Mouse (Mus musculus): ENCODE data around the gene Arid1b. TPM values are rescaled to one million over a fixed set of nuclear protein-coding genes. Genes with fewer than 3 reads are reported as not detected.

Gene Arid1b
- total RNA-seq, 1 experiment: 9.2 TPM

DNA sequence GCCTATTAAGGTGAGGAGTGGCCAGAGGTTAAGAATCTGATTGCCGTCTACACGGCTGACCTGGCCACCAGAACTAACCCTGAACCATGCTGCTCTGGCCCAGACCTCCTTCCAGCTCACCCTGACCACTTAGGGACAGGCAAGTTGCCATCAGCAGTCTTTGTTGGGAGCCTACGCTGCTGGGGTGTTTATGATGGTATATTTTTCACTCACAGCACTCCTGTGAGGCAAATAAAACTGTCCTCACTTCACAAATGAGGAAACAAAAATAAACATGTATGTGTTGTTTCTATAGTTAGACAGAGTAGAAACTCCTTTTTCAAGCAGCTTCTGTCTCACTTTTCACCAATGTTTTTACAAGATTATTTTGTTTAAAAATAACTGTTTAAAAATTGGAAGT is 280.3 kb downstream of the Arid1b start:
- H3K36me3 ChIP-seq (ENCODE audit: control insufficient read depth, insufficient read depth, low read length, poor library complexity, severe bottlenecking): no peaks in the 10 kb centered on the region
- peaks cover 8 to 16% of the 10 kb centered on the region in 2 experiments; a peak in 3 of 4 replicates for H3K4me1 ChIP-seq (ENCODE audit: control insufficient read depth in 2 of 2, insufficient read depth in 2 of 2, low read length in 2 of 2, poor library complexity in 1 of 2)
- TF ChIP-seq CHD2 (IDR thresholded peaks at IDR 0.05; ENCODE audit: low read depth, low read length) (no peak), MAFK (IDR thresholded peaks at IDR 0.05; ENCODE audit: insufficient read depth, low read depth, low read length) (no peak), ZNF384 (IDR thresholded peaks at IDR 0.05; ENCODE audit: low read depth, low read length) (no peak), HCFC1 (IDR thresholded peaks at IDR 0.05; ENCODE audit: borderline replicate concordance, insufficient read depth, low read length) (no peak), ZC3H11A (IDR thresholded peaks at IDR 0.05; ENCODE audit: borderline replicate concordance, low read depth, low read length) (no peak)
- no peak overlapping the region for H3K9ac ChIP-seq (ENCODE audit: insufficient read depth, low read depth, low read length, poor library complexity, severe bottlenecking)
- no peak for DNase-seq (ENCODE audit: low read depth, low spot score)
- no peak overlapping the region for H3K4me3 ChIP-seq (ENCODE audit: insufficient read depth in 1 of 2, low read depth in 1 of 2, low read length in 2 of 2, poor library complexity in 1 of 2, severe bottlenecking in 1 of 2)
- H3K27ac ChIP-seq (ENCODE audit: insufficient read depth, low read depth, low read length, poor library complexity, severe bottlenecking): no peak overlapping the region
- no peaks in the 10 kb centered on the region for H3K9me3 ChIP-seq (ENCODE audit: control insufficient read depth, insufficient read depth, low read depth, low read length)
- in situ Hi-C loops (cut with MboI; ENCODE audit: low sequenced_read_pairs in 2 of 2, unreplicated experiment in 2 of 2): no loop called here

- in situ Hi-C loops (cut with MboI; ENCODE audit: low sequenced_read_pairs in 2 of 2, unreplicated experiment in 2 of 2): no loop called here
- Histone ChIP-seq H3K9me3 (ENCODE audit: control insufficient read depth, insufficient read depth, low read depth, low read length) (no peaks in the 10 kb centered on the region), H3K36me3 (ENCODE audit: control insufficient read depth, insufficient read depth, low read length, poor library complexity, severe bottlenecking) (no peaks in the 10 kb centered on the region), H3K4me3 (ENCODE audit: insufficient read depth in 1 of 2, low read depth in 1 of 2, low read length in 2 of 2, poor library complexity in 1 of 2, severe bottlenecking in 1 of 2) (no peak overlapping the region), H3K4me1 (ENCODE audit: control insufficient read depth in 2 of 2, insufficient read depth in 2 of 2, low read length in 2 of 2, poor library complexity in 1 of 2) (peaks cover 7 to 11% of the 10 kb centered on the region in 2 experiments; a peak in 3 of 4 replicates), H3K9ac (ENCODE audit: insufficient read depth, low read depth, low read length, poor library complexity, severe bottlenecking) (no peak overlapping the region), H3K27ac (ENCODE audit: insufficient read depth, low read depth, low read length, poor library complexity, severe bottlenecking) (no peak overlapping the region)
- no peak for TF ChIP-seq ZC3H11A (IDR thresholded peaks at IDR 0.05; ENCODE audit: borderline replicate concordance, low read depth, low read length)
- no peak for TF ChIP-seq HCFC1 (IDR thresholded peaks at IDR 0.05; ENCODE audit: borderline replicate concordance, insufficient read depth, low read length)
- TF ChIP-seq CHD2 (IDR thresholded peaks at IDR 0.05; ENCODE audit: low read depth, low read length): no peak
- TF ChIP-seq ZNF384 (IDR thresholded peaks at IDR 0.05; ENCODE audit: low read depth, low read length): no peak
- TF ChIP-seq MAFK (IDR thresholded peaks at IDR 0.05; ENCODE audit: insufficient read depth, low read depth, low read length): no peak
- no peak for DNase-seq (ENCODE audit: low read depth, low spot score)
Measured at GRCm38 (mm10) chr17:5275749-5276148, 281.6 kb downstream of the Arid1b start.

DNA sequence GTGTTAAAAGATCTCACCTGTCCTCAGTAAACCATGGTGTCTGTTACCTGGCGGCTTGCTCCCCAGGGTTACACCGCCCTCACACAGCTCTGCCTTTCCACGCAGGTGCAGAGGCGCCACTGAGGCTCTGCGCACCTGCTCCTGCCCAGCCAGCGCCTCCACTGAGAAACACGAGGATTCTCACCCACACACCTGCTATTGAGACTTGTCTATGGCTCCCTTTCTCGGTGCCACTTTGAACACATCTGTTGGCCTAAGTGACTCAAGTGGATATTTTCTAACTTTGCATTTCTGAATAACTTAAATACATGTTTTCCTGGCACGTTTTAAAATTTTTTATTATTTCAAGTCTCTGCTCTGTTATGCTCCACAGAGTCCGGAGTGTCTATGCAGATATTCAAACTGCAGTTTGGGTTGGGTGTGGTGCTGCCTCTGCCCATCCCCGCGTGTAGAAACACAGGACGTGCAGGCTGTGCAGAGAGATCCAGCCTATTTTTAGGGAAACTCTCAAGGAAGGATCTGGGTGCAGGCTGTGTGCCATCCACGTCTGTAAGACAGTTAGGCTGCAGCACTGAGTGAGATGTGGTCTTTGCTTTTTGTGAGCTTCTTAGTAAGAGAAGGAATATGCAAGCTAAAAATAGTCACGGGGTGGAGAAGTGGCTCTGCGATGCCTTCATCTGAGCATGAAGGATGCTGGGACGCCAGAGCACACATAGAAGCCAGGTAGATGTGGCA is 283.2 kb downstream of the Arid1b start:
- no peak for DNase-seq (ENCODE audit: low read depth, low spot score)
- no peak for TF ChIP-seq CHD2 (IDR thresholded peaks at IDR 0.05; ENCODE audit: low read depth, low read length)
- no peak for TF ChIP-seq ZNF384 (IDR thresholded peaks at IDR 0.05; ENCODE audit: low read depth, low read length)
- TF ChIP-seq ZC3H11A (IDR thresholded peaks at IDR 0.05; ENCODE audit: borderline replicate concordance, low read depth, low read length): no peak
- in situ Hi-C loops (cut with MboI; ENCODE audit: low sequenced_read_pairs in 2 of 2, unreplicated experiment in 2 of 2): no loop called here
- Histone ChIP-seq H3K36me3 (ENCODE audit: control insufficient read depth, insufficient read depth, low read length, poor library complexity, severe bottlenecking) (no peaks in the 10 kb centered on the region), H3K4me1 (ENCODE audit: control insufficient read depth in 2 of 2, insufficient read depth in 2 of 2, low read length in 2 of 2, poor library complexity in 1 of 2) (peaks cover 2% of the 10 kb centered on the region in 2 experiments; a peak in 1 of 4 replicates), H3K4me3 (ENCODE audit: insufficient read depth in 1 of 2, low read depth in 1 of 2, low read length in 2 of 2, poor library complexity in 1 of 2, severe bottlenecking in 1 of 2) (no peak overlapping the region), H3K9ac (ENCODE audit: insufficient read depth, low read depth, low read length, poor library complexity, severe bottlenecking) (no peak overlapping the region), H3K9me3 (ENCODE audit: control insufficient read depth, insufficient read depth, low read depth, low read length) (no peaks in the 10 kb centered on the region), H3K27ac (ENCODE audit: insufficient read depth, low read depth, low read length, poor library complexity, severe bottlenecking) (no peak overlapping the region)

GRCm38 (mm10) chr17:5280499-5281053 is 286.4 kb downstream of the Arid1b start:
- no peaks in the 10 kb centered on the region for H3K36me3 ChIP-seq (ENCODE audit: control insufficient read depth, insufficient read depth, low read length, poor library complexity, severe bottlenecking)
- H3K27ac ChIP-seq (ENCODE audit: insufficient read depth, low read depth, low read length, poor library complexity, severe bottlenecking): no peak overlapping the region
- H3K9ac ChIP-seq (ENCODE audit: insufficient read depth, low read depth, low read length, poor library complexity, severe bottlenecking): no peak overlapping the region
- H3K4me3 ChIP-seq (ENCODE audit: insufficient read depth in 1 of 2, low read depth in 1 of 2, low read length in 2 of 2, poor library complexity in 1 of 2, severe bottlenecking in 1 of 2): no peak overlapping the region
- H3K9me3 ChIP-seq (ENCODE audit: control insufficient read depth, insufficient read depth, low read depth, low read length): no peaks in the 10 kb centered on the region
- in situ Hi-C loops (cut with MboI; ENCODE audit: low sequenced_read_pairs in 2 of 2, unreplicated experiment in 2 of 2): no loop called here
- peaks cover 2% of the 10 kb centered on the region in 2 experiments; a peak in 1 of 4 replicates for H3K4me1 ChIP-seq (ENCODE audit: control insufficient read depth in 2 of 2, insufficient read depth in 2 of 2, low read length in 2 of 2, poor library complexity in 1 of 2)
- no peak for TF ChIP-seq MAFK (IDR thresholded peaks at IDR 0.05; ENCODE audit: insufficient read depth, low read depth, low read length)
- no peak for TF ChIP-seq CHD2 (IDR thresholded peaks at IDR 0.05; ENCODE audit: low read depth, low read length)
- no peak for TF ChIP-seq HCFC1 (IDR thresholded peaks at IDR 0.05; ENCODE audit: borderline replicate concordance, insufficient read depth, low read length)
- TF ChIP-seq ZNF384 (IDR thresholded peaks at IDR 0.05; ENCODE audit: low read depth, low read length): no peak
- TF ChIP-seq ZC3H11A (IDR thresholded peaks at IDR 0.05; ENCODE audit: borderline replicate concordance, low read depth, low read length): no peak
- DNase-seq (ENCODE audit: low read depth, low spot score): no peak

Measured in ES-E14 (cell line).